Mouse (Mus musculus) erythroblast, adult 5-6 weeks (primary cell): ENCODE results near the gene Rpl22. TPM values are rescaled to one million over a fixed set of nuclear protein-coding genes. Genes with fewer than 3 reads are reported as not detected.

ENCODE experiments used
- ATAC-seq: replicated peaks from 2 replicates; pipeline ENCODE4 v1.8.0; 2016; ENCODE audit warnings: moderate number of reproducible peaks, mild to moderate bottlenecking, moderate TSS enrichment, inconsistent platforms; ENCODE audit not compliant: poor library complexity, low FRiP score, severe bottlenecking
- total RNA-seq, 2 experiments: library from RNA; stranded (forward) in 1 of 2; stranded (reverse) in 1 of 2; fragments of 150-400 nt in 1 of 2; fragments of 200-764, 138-1000 nt in 1 of 2; gene quantifications; 2 replicates each; pipeline versions ENCODE4 v1.2.3 to v1.2.4; 2015 to 2017; ENCODE audit warnings: low replicate concordance in 2 of 2

Gene Rpl22
- total RNA-seq (2015; ENCODE audit: low replicate concordance) (338 and 340 TPM in 2 replicates), total RNA-seq (2017; ENCODE audit: low replicate concordance) (322 and 331 TPM in 2 replicates)

- peak; percentile 95 for ATAC-seq
These were observed at the start of gene Rpl22 for GRCm38 (mm10) chr4:152325574-152326411. TSS of gene Rpl22 (plus strand) at chr4:152325742.

GRCm38 (mm10) chr4:152276389-152277347 lies 48.9 kb upstream of the Rpl22 start:
- no peak for ATAC-seq

- ATAC-seq = no peak
These were observed 47.6 kb upstream of the Rpl22 start for GRCm38 (mm10) chr4:152277916-152278315.

- no peak for ATAC-seq
These were observed 46.6 kb upstream of the Rpl22 start for GRCm38 (mm10) chr4:152278986-152279385.

- ATAC-seq = no peak
These were observed 43.9 kb upstream of the Rpl22 start for GRCm38 (mm10) chr4:152281601-152282000.

GRCm38 (mm10) chr4:152282721-152283120 lies 42.8 kb upstream of the Rpl22 start:
- no peak for ATAC-seq

GRCm38 (mm10) chr4:152283186-152283950 lies 42.2 kb upstream of the Rpl22 start:
- peak; percentile 53 for ATAC-seq

GRCm38 (mm10) chr4:152285505-152285904 lies 40.0 kb upstream of the Rpl22 start:
- no peak for ATAC-seq

GRCm38 (mm10) chr4:152286183-152286582 lies 39.4 kb upstream of the Rpl22 start:
- no peak for ATAC-seq

GRCm38 (mm10) chr4:152286887-152287286 lies 38.7 kb upstream of the Rpl22 start:
- ATAC-seq = no peak

GRCm38 (mm10) chr4:152287317-152288120 lies 38.0 kb upstream of the Rpl22 start:
- no peak for ATAC-seq

- no peak for ATAC-seq
These were observed 37.1 kb upstream of the Rpl22 start for GRCm38 (mm10) chr4:152288398-152288945.

GRCm38 (mm10) chr4:152290385-152290784 lies 35.2 kb upstream of the Rpl22 start:
- ATAC-seq = no peak

- no peak for ATAC-seq
These were observed 34.6 kb upstream of the Rpl22 start for GRCm38 (mm10) chr4:152290991-152291390.

GRCm38 (mm10) chr4:152291562-152291961 lies 34.0 kb upstream of the Rpl22 start, which contains the start of gene Hes3:
TSS of gene Hes3 (minus strand) at chr4:152291662.
- ATAC-seq = no peak

GRCm38 (mm10) chr4:152292102-152292765 lies 33.3 kb upstream of the Rpl22 start:
- no peak for ATAC-seq

GRCm38 (mm10) chr4:152294188-152294929 lies 31.2 kb upstream of the Rpl22 start:
- ATAC-seq = no peak
